Mouse (Mus musculus) adipocyte (in vitro differentiated cells): ENCODE results near the gene Pigk.
A peak's percentile ranks its signal among the peaks of the same experiment; 100 is the strongest.

ENCODE experiments used
- DNase-seq: peaks from one replicate; pipeline ENCODE4 v3.0.0-alpha.2; 2016; ENCODE audit warnings: low spot score

Gene Pigk

DNA sequence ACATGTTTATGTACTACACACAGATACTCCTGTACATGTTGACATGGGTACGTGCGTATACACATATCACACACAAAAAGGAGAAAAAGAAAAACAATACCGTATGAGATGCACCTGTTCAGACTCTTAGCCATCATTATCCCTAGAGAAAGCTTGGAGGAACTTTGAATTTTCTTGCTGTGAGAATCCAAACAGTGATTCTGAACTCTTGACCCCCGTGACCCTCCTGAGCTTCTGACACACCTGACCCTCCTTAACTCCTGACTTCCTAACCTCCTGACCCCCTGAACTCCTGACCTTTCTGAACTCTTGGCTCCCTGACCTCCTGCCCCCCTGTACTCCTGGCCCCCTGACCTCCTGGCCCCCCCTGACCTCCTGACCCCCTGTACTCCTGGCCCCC lies 19.1 kb downstream of the Pigk start:
- DNase-seq: no peak

GRCm38 (mm10) chr3:152733513-152733912 lies 19.6 kb downstream of the Pigk start:
- DNase-seq: no peak

- DNase-seq: no peak
These were observed 20.2 kb downstream of the Pigk start for GRCm38 (mm10) chr3:152734100-152734499.

GRCm38 (mm10) chr3:152735601-152736250 lies 21.8 kb downstream of the Pigk start:
- no peak for DNase-seq

DNA sequence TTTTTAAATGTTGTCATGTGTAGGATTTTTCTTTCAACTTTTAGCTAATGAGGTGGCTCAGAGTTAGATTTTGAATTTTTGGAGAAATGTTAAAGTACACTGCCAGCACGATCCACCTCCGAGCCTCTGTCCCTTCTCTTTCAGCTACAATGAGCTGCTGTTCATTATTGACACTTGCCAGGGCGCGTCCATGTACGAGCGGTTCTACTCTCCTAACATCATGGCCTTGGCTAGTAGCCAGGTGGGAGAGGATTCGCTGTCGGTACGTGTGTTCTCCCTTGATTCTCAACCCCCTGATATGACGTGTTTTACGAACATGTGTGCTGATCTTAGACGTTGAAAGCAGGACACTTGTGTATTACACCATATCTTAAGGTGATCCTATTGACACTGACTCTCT lies 30.4 kb downstream of the Pigk start:
- DNase-seq: no peak

DNA sequence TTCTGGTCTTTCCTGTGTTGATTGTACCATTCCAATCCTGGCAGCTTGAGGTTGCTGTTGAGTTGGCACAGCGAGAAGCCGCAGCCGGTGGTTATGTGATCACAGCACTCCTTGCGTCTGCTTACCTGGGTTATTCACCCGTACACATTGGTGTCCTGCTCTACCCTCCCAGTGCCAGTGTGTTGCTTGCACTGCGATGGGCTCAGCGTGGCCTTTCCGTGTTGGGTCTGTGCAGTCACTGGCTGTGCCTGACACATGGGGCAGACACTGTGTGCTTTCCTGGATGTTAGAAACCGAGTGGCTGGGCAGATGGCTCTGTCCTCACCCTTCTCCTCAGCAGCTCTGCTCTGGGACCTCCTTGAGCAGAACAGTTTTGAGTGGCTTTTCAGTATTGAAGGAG lies 31.7 kb downstream of the Pigk start:
- peak; percentile 28 for DNase-seq

DNA sequence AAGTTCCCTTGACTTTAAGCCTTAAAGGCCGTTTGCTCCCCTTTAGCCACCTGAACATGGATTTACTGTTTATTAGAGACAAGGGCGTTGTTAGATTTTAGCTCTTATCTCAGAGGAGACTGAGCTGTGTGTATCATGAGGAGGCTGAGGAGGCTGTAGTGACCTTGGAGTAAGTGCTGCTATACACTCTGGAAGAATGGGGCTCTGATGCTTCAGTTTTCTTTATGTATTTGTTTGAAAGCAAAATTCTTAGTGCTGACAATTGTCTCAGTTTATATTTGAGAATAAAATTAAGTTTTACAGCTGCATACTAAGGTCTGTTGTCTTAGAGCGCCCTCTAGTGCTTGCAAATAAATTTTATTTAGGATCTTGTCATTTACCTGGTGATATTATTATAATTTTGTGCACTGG lies 35.6 kb downstream of the Pigk start:
- DNase-seq: peak; percentile 75

DNA sequence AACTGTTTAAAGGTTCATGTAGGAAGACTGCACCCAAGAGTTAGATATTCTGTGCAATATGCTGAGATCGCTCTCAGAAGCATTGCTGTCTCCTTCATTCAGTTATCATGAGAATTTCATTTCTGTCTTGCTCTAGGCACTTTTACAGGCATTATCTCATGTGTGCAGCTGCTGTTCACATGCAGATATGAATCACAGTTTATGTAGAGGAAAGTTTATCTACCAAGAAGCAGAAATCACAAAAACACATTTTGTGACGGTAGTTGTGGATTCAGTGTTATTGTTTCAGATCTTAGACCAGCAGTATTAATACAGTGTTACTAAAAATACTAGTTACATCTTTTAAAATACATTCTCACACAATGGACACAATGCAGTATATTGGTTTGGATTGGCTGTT lies 36.0 kb downstream of the Pigk start:
- DNase-seq: no peak

GRCm38 (mm10) chr3:152752911-152753310 lies 39.0 kb downstream of the Pigk start:
- DNase-seq: no peak

DNA sequence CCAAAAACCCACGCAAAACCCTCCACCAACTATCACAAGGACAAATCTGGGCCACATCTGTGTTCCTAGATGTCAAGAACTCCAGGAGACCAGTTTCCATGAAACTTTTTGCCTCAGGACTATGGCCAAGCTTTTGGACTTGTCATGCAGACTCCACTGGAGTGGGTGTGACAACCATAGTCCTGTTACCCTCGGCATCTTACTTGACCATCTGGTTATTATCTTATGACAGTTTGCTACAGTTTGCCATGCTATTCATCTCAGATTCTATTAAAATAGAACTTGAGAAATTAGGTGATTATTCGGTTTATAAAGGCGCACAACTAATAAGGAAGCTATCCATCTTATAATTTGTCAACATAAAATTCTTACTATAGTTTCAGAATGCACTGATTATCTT lies 39.4 kb downstream of the Pigk start:
- no peak for DNase-seq

DNA sequence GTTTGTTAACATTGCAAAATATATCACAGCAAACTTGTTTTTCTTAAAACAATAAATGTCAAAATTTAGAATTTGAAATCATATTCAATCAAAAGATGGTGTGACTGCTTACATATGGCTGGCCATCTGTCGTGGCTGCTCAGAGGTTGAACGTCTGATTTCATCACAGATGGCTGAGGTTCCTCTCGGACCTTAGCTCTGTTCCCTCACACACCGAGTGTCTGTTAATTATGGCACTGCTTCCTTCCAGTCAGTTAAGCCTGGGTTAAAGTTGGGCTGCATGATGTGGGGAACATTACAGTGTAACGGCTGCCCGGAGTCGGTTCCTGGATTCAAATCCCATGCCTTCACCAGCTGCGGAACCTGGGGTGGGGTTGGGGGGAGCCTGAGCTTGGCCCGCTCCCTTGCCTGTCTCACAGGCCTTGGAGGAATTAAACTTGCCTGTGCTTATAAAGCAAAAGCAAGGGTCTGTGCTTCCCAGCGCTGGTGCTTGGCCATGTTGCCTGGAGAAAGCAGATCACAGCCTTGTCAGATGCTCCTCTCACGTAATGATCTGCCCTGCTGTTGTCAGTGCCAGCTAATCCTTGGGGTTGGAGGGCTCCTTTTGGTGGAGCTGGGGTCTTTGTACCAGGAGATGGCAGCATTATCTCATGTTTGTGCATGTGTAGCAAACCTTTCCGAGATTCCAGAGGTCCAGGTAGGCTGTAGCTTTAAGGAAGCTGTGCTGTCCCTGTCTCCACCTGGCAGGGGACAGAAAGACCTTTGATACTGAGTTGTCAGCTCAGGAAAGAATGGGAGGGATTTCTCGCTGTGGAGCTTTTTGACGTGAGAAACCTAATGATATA lies 40.2 kb downstream of the Pigk start:
- no peak for DNase-seq

DNA sequence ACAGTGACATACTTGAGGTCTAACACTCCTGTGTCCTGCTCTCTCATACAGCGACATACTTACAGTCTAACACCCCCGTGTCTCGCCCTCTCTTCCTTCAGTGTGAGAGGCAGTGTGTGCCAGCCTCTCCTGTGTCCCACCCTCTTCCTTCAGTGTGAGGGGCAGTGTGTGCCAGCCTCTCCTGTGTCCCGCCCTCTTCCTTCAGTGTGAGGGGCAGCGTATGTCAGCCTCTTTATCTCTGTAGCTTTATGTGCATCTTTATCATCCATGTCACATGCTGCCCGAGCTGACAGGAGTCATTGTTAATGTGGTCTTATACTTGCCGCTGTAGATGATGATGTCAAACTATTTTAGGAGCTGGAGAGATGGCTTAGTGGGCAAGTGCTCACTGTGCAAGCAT lies 41.6 kb downstream of the Pigk start:
- no peak for DNase-seq

DNA sequence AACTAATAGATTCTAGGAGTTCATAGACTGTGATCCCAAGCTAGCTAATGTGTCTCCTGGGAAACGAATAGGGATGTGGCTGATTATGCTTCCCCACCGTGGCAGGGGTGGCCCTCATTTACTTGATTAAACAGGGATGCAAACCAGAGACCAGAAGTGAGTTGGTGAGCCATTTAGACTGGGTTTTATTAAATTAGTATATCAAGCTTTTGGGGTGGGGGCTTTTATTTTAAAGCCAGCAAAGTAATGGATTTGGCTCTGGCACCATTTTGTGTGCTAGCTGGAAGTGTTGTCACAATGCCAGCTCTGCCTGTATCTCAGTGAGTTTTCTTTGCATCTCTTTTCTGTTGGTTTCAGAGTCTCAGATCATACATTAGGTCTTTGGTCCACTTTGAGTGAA lies 43.0 kb downstream of the Pigk start:
- DNase-seq: no peak

- no peak for DNase-seq
These were observed 43.8 kb downstream of the Pigk start for GRCm38 (mm10) chr3:152757464-152758393.

- DNase-seq: no peak
These were observed 44.7 kb downstream of the Pigk start for GRCm38 (mm10) chr3:152758500-152759032.

- DNase-seq: peak; percentile 52
These were observed 47.2 kb downstream of the Pigk start for GRCm38 (mm10) chr3:152761116-152761515.

- no peak for DNase-seq
These were observed 47.8 kb downstream of the Pigk start for GRCm38 (mm10) chr3:152761661-152762060.

GRCm38 (mm10) chr3:152762302-152762701 lies 48.4 kb downstream of the Pigk start:
- no peak for DNase-seq

DNA sequence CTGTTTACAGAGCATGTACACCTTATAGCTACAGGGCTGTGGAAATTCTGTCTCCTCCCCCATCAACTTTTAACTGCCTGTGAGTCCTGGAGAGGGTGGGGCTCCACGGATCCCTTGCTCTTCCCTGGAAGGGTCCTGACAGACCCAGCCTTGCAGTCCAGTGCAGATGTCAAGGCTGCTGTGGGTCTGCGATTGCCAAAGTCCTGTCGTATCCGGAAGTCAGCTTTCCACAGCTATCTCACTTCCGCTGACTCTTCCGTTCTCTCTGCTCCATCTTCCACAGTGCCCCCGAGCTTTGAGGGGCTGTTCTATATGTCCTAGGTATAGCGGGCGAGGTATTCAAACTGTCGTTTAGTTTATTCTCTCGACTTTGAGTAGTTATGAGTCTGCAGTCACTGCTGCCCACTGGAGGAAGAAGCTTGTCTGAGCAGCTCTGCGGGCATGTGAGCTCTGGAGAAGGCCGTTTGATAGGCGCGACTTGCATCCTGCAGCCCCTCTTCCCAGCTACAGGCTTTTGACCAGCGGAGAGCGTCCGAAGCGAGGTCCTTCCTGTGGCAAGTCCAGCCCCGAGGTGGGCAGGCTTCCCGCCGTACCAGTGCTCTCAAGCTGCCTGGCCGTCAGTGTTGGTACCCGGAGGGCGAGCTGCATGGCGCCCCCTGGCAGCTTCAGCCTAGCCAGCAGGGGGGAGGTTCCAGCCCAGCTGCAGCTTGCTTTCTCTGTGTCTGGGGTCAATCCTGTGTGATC lies 49.4 kb downstream of the Pigk start:
- DNase-seq: no peak

DNA sequence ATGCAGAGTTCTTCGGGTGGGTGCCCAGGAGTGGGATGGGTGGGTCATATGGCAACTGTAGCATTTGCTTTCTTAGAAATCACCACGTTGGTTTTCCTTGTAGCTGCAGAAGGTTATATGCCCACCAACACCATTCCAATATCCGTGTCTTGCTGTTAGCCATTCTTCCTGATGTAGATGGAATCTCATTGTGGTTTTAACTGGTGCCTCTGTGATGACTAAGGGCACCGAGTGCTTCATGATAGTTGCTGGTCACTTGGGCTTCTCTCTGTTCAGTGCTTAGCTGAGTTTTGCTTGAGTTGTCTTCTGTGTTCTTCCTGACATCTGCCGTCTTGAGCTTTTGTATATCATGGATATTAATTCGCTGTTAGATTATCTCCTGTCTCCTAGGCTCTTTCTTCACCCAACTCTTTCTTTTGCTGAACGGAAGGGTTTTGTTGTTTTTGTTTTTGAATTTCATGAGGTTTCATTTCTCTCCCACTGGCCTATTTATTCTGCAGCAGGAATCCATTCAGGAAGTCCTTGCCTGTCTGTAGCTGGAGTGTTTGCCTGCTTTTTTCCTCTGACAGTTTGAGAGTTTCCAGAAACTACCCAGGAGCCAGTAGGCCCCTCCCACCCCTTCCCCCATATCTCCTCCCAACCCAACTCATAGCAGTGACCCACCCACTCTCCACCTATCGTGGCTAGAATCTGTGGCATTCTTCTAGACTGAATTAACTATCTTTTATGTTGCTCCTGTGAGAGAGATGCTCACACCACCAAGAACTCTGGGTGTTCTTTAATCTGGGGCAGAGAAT lies 50.8 kb downstream of the Pigk start:
- DNase-seq: no peak

GRCm38 (mm10) chr3:152767485-152767884 lies 53.6 kb downstream of the Pigk start:
- no peak for DNase-seq
